Mouse (Mus musculus) thymus, postnatal 14 days (tissue): Measurements from ENCODE around the gene Retreg3.

ENCODE experiments used
- DNase-seq: peaks from one replicate; pipeline ENCODE4 v3.0.0; 2021

The Retreg3 gene

GRCm38 (mm10) chr11:101050359-101050758 lies 69.3 kb downstream of the Retreg3 start:
- no peak for DNase-seq

- peak; percentile 35 for DNase-seq
Observed at GRCm38 (mm10) chr11:101047502-101047901, 72.2 kb downstream of the Retreg3 start.

DNA sequence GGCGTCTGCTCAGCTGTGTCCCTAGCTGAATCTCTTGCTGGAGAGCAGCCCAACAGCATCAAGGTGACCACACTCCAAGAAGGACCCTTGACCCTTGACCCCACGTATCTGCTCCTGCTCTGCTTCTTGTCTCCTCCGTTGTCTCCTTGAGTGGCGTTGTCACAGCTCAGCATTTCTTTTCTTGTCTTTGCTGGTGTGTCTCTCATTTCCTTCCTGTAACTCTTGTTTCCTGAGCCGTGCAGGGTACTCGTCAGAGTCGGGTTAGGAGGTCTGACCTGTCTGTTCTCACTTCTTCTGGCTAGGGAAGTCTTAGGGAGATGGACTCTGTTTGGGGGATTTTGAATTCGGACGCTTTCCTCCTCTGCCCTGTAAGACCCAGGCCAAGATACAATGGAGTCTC lies 73.3 kb downstream of the Retreg3 start:
- DNase-seq = peak; percentile 59
